Mouse (Mus musculus) lung, postnatal 36 days (tissue): ENCODE data around the gene Arhgef6.
A peak's percentile ranks its signal among the peaks of the same experiment; 100 is the strongest.

ENCODE experiments used
- DNase-seq: peaks from one replicate; pipeline ENCODE4 v3.0.0; 2022; ENCODE audit warnings: mixed read lengths

Arhgef6 gene

GRCm38 (mm10) chrX:57196319-57196718, 142.2 kb downstream of the Arhgef6 start:
- peak; percentile 2 for DNase-seq

GRCm38 (mm10) chrX:57189335-57189734, 149.2 kb downstream of the Arhgef6 start:
- DNase-seq, result no peak

GRCm38 (mm10) chrX:57187301-57187700, 151.2 kb downstream of the Arhgef6 start:
- DNase-seq, result no peak

GRCm38 (mm10) chrX:57183359-57183758, 155.2 kb downstream of the Arhgef6 start:
- no peak for DNase-seq

- no peak for DNase-seq
Measured at GRCm38 (mm10) chrX:57182470-57182869, 156.1 kb downstream of the Arhgef6 start.
